Mouse (Mus musculus): ENCODE results near the gene Gng12. TPM values are rescaled to one million over a fixed set of nuclear protein-coding genes. Genes with fewer than 3 reads are reported as not detected.

Gng12 gene
- polyA plus RNA-seq, 1 experiment, result 24.9 TPM

- H3K79me2 ChIP-seq (ENCODE audit: control insufficient read depth, insufficient read depth), result no peaks in the 10 kb centered on the region
- no peaks in the 10 kb centered on the region for H3K36me3 ChIP-seq (ENCODE audit: control insufficient read depth, insufficient read depth)
- TF ChIP-seq USF1 (IDR thresholded peaks at IDR 0.05; ENCODE audit: low read depth) (no peak), MYOG (IDR thresholded peaks at IDR 0.05; ENCODE audit: control insufficient read depth, extremely low read depth, insufficient read length) (no peak), MAX (IDR thresholded peaks at IDR 0.05) (no peak), CEBPB (IDR thresholded peaks at IDR 0.05; ENCODE audit: low read depth) (no peak), MYOD1 (IDR thresholded peaks at IDR 0.05; ENCODE audit: control insufficient read depth, insufficient read length, low read depth) (no peak), CTCF (IDR thresholded peaks at IDR 0.05; ENCODE audit: control insufficient read depth, insufficient read depth, insufficient read length) (no peak), FOSL1 (IDR thresholded peaks at IDR 0.05; ENCODE audit: insufficient read depth, low read length, poor library complexity, severe bottlenecking) (no peak)
- no peak overlapping the region for H3K4me3 ChIP-seq (ENCODE audit: insufficient read depth, poor library complexity, severe bottlenecking)
- H3ac ChIP-seq (ENCODE audit: control insufficient read depth, insufficient read length, low read depth), result no peak overlapping the region
- H3K27me3 ChIP-seq (ENCODE audit: control insufficient read depth, insufficient read depth, insufficient read length), result no peaks in the 10 kb centered on the region
- H3K79me3 ChIP-seq (ENCODE audit: low read depth), result no peaks in the 10 kb centered on the region
Observed at GRCm38 (mm10) chr6:67046937-67047336, 150.7 kb downstream of the Gng12 start.

- no peaks in the 10 kb centered on the region for H3K27me3 ChIP-seq (ENCODE audit: control insufficient read depth, insufficient read depth, insufficient read length)
- no peaks in the 10 kb centered on the region for H3K79me3 ChIP-seq (ENCODE audit: low read depth)
- no peak overlapping the region for H3ac ChIP-seq (ENCODE audit: control insufficient read depth, insufficient read length, low read depth)
- TF ChIP-seq CEBPB (IDR thresholded peaks at IDR 0.05; ENCODE audit: low read depth) (no peak), MAX (IDR thresholded peaks at IDR 0.05) (no peak), CTCF (IDR thresholded peaks at IDR 0.05; ENCODE audit: control insufficient read depth, insufficient read depth, insufficient read length) (no peak), USF1 (IDR thresholded peaks at IDR 0.05; ENCODE audit: low read depth) (no peak), MYOG (IDR thresholded peaks at IDR 0.05; ENCODE audit: control insufficient read depth, extremely low read depth, insufficient read length) (no peak), FOSL1 (IDR thresholded peaks at IDR 0.05; ENCODE audit: insufficient read depth, low read length, poor library complexity, severe bottlenecking) (no peak), MYOD1 (IDR thresholded peaks at IDR 0.05; ENCODE audit: control insufficient read depth, insufficient read length, low read depth) (no peak)
- no peaks in the 10 kb centered on the region for H3K79me2 ChIP-seq (ENCODE audit: control insufficient read depth, insufficient read depth)
- H3K36me3 ChIP-seq (ENCODE audit: control insufficient read depth, insufficient read depth), result no peaks in the 10 kb centered on the region
- H3K4me3 ChIP-seq (ENCODE audit: insufficient read depth, poor library complexity, severe bottlenecking), result no peak overlapping the region
Observed at GRCm38 (mm10) chr6:67048052-67048691, 152.0 kb downstream of the Gng12 start.

GRCm38 (mm10) chr6:67048880-67049694 is 152.9 kb downstream of the Gng12 start:
- no peak for TF ChIP-seq CEBPB (IDR thresholded peaks at IDR 0.05; ENCODE audit: low read depth)
- no peak for TF ChIP-seq CTCF (IDR thresholded peaks at IDR 0.05; ENCODE audit: control insufficient read depth, insufficient read depth, insufficient read length)
- TF ChIP-seq USF1 (IDR thresholded peaks at IDR 0.05; ENCODE audit: low read depth), result no peak
- no peak for TF ChIP-seq MAX (IDR thresholded peaks at IDR 0.05)
- TF ChIP-seq FOSL1 (IDR thresholded peaks at IDR 0.05; ENCODE audit: insufficient read depth, low read length, poor library complexity, severe bottlenecking), result no peak
- no peak for TF ChIP-seq MYOD1 (IDR thresholded peaks at IDR 0.05; ENCODE audit: control insufficient read depth, insufficient read length, low read depth)
- TF ChIP-seq MYOG (IDR thresholded peaks at IDR 0.05; ENCODE audit: control insufficient read depth, extremely low read depth, insufficient read length), result no peak
- no peaks in the 10 kb centered on the region for H3K79me2 ChIP-seq (ENCODE audit: control insufficient read depth, insufficient read depth)
- H3K27me3 ChIP-seq (ENCODE audit: control insufficient read depth, insufficient read depth, insufficient read length), result no peaks in the 10 kb centered on the region
- H3K36me3 ChIP-seq (ENCODE audit: control insufficient read depth, insufficient read depth), result no peaks in the 10 kb centered on the region
- H3K4me3 ChIP-seq (ENCODE audit: insufficient read depth, poor library complexity, severe bottlenecking), result no peak overlapping the region
- H3ac ChIP-seq (ENCODE audit: control insufficient read depth, insufficient read length, low read depth), result no peak overlapping the region
- no peaks in the 10 kb centered on the region for H3K79me3 ChIP-seq (ENCODE audit: low read depth)

GRCm38 (mm10) chr6:67049695-67050038 is 153.5 kb downstream of the Gng12 start:
- Histone ChIP-seq H3K79me3 (ENCODE audit: low read depth) (no peaks in the 10 kb centered on the region), H3K79me2 (ENCODE audit: control insufficient read depth, insufficient read depth) (no peaks in the 10 kb centered on the region), H3K4me3 (ENCODE audit: insufficient read depth, poor library complexity, severe bottlenecking) (no peak overlapping the region), H3K36me3 (ENCODE audit: control insufficient read depth, insufficient read depth) (no peaks in the 10 kb centered on the region), H3K27me3 (ENCODE audit: control insufficient read depth, insufficient read depth, insufficient read length) (no peaks in the 10 kb centered on the region), H3ac (ENCODE audit: control insufficient read depth, insufficient read length, low read depth) (no peak overlapping the region)
- TF ChIP-seq FOSL1 (IDR thresholded peaks at IDR 0.05; ENCODE audit: insufficient read depth, low read length, poor library complexity, severe bottlenecking), result no peak
- no peak for TF ChIP-seq CTCF (IDR thresholded peaks at IDR 0.05; ENCODE audit: control insufficient read depth, insufficient read depth, insufficient read length)
- TF ChIP-seq USF1 (IDR thresholded peaks at IDR 0.05; ENCODE audit: low read depth), result no peak
- TF ChIP-seq MAX (IDR thresholded peaks at IDR 0.05), result no peak
- TF ChIP-seq MYOD1 (IDR thresholded peaks at IDR 0.05; ENCODE audit: control insufficient read depth, insufficient read length, low read depth), result no peak
- TF ChIP-seq MYOG (IDR thresholded peaks at IDR 0.05; ENCODE audit: control insufficient read depth, extremely low read depth, insufficient read length), result no peak
- no peak for TF ChIP-seq CEBPB (IDR thresholded peaks at IDR 0.05; ENCODE audit: low read depth)

GRCm38 (mm10) chr6:67050063-67050462 is 153.9 kb downstream of the Gng12 start:
- Histone ChIP-seq H3K4me3 (ENCODE audit: insufficient read depth, poor library complexity, severe bottlenecking) (no peak overlapping the region), H3K27me3 (ENCODE audit: control insufficient read depth, insufficient read depth, insufficient read length) (no peaks in the 10 kb centered on the region), H3ac (ENCODE audit: control insufficient read depth, insufficient read length, low read depth) (no peak overlapping the region), H3K79me2 (ENCODE audit: control insufficient read depth, insufficient read depth) (no peaks in the 10 kb centered on the region), H3K79me3 (ENCODE audit: low read depth) (no peaks in the 10 kb centered on the region), H3K36me3 (ENCODE audit: control insufficient read depth, insufficient read depth) (no peaks in the 10 kb centered on the region)
- no peak for TF ChIP-seq CTCF (IDR thresholded peaks at IDR 0.05; ENCODE audit: control insufficient read depth, insufficient read depth, insufficient read length)
- no peak for TF ChIP-seq CEBPB (IDR thresholded peaks at IDR 0.05; ENCODE audit: low read depth)
- TF ChIP-seq MAX (IDR thresholded peaks at IDR 0.05), result no peak
- no peak for TF ChIP-seq MYOD1 (IDR thresholded peaks at IDR 0.05; ENCODE audit: control insufficient read depth, insufficient read length, low read depth)
- no peak for TF ChIP-seq FOSL1 (IDR thresholded peaks at IDR 0.05; ENCODE audit: insufficient read depth, low read length, poor library complexity, severe bottlenecking)
- no peak for TF ChIP-seq USF1 (IDR thresholded peaks at IDR 0.05; ENCODE audit: low read depth)
- no peak for TF ChIP-seq MYOG (IDR thresholded peaks at IDR 0.05; ENCODE audit: control insufficient read depth, extremely low read depth, insufficient read length)

All from C2C12 (cell line).